Mouse (Mus musculus): ENCODE measurements around the gene Dio2. TPM values are rescaled to one million over a fixed set of nuclear protein-coding genes. Genes with fewer than 3 reads are reported as not detected.

The Dio2 gene
- total and polyA plus RNA-seq, 2 experiments, result 0.09 TPM; not detected in 1

GRCm38 (mm10) chr12:90735447-90735846 is 2.8 kb downstream of the Dio2 start:
- Histone ChIP-seq H3K9ac (ENCODE audit: low read depth, low read length) (no peak overlapping the region), H3K27ac (replicated peaks; ENCODE audit: insufficient read depth, low read depth, low read length) (no peak overlapping the region), H3K4me3 (ENCODE audit: insufficient read depth, low read depth, low read length) (no peak overlapping the region), H3K36me3 (ENCODE audit: control insufficient read depth, insufficient read depth, low read length) (no peaks in the 10 kb centered on the region), H3K79me2 (ENCODE audit: control insufficient read depth, insufficient read depth, low read length) (no peaks in the 10 kb centered on the region), H3K4me1 (ENCODE audit: control insufficient read depth, insufficient read depth, low read length) (no peaks in the 10 kb centered on the region), H3K27me3 (ENCODE audit: control insufficient read depth, insufficient read depth, low read length) (no peaks in the 10 kb centered on the region)
- TF ChIP-seq POLR2A (IDR thresholded peaks at IDR 0.05; ENCODE audit: extremely low read depth, insufficient read depth, low read length), result no peak
- TF ChIP-seq CTCF (IDR thresholded peaks at IDR 0.05; ENCODE audit: low read depth, low read length), result no peak
- no peak for DNase-seq (ENCODE audit: extremely low read depth, low read depth, low spot score)
- 78% methylated on average over 6 of the region's 6 CpGs for WGBS

GRCm38 (mm10) chr12:90734503-90734902 is 3.7 kb downstream of the Dio2 start:
- no peaks in the 10 kb centered on the region for H3K27me3 ChIP-seq (ENCODE audit: control insufficient read depth, insufficient read depth, low read length)
- no peaks in the 10 kb centered on the region for H3K36me3 ChIP-seq (ENCODE audit: control insufficient read depth, insufficient read depth, low read length)
- TF ChIP-seq POLR2A (IDR thresholded peaks at IDR 0.05; ENCODE audit: extremely low read depth, insufficient read depth, low read length) (no peak), CTCF (IDR thresholded peaks at IDR 0.05; ENCODE audit: low read depth, low read length) (no peak)
- H3K4me1 ChIP-seq (ENCODE audit: control insufficient read depth, insufficient read depth, low read length), result no peaks in the 10 kb centered on the region
- H3K9ac ChIP-seq (ENCODE audit: low read depth, low read length), result no peak overlapping the region
- 72% methylated on average over 5 of the region's 5 CpGs for WGBS
- H3K27ac ChIP-seq (replicated peaks; ENCODE audit: insufficient read depth, low read depth, low read length), result no peak overlapping the region
- no peaks in the 10 kb centered on the region for H3K79me2 ChIP-seq (ENCODE audit: control insufficient read depth, insufficient read depth, low read length)
- H3K4me3 ChIP-seq (ENCODE audit: insufficient read depth, low read depth, low read length), result no peak overlapping the region
- DNase-seq (ENCODE audit: extremely low read depth, low read depth, low spot score), result no peak

- no peaks in the 10 kb centered on the region; the same call in 1 of the 2 replicates for H3K27me3 ChIP-seq (ENCODE audit: control insufficient read depth, insufficient read depth, low read length)
- no peak overlapping the region for H3K27ac ChIP-seq (replicated peaks; ENCODE audit: insufficient read depth, low read depth, low read length)
- TF ChIP-seq POLR2A (IDR thresholded peaks at IDR 0.05; ENCODE audit: extremely low read depth, insufficient read depth, low read length) (no peak), CTCF (IDR thresholded peaks at IDR 0.05; ENCODE audit: low read depth, low read length) (no peak)
- DNase-seq (ENCODE audit: extremely low read depth, low read depth, low spot score), result no peak
- no peak overlapping the region for H3K4me3 ChIP-seq (ENCODE audit: insufficient read depth, low read depth, low read length)
- no peaks in the 10 kb centered on the region for H3K36me3 ChIP-seq (ENCODE audit: control insufficient read depth, insufficient read depth, low read length)
- no peaks in the 10 kb centered on the region for H3K4me1 ChIP-seq (ENCODE audit: control insufficient read depth, insufficient read depth, low read length)
- H3K9ac ChIP-seq (ENCODE audit: low read depth, low read length), result no peak overlapping the region
- WGBS, result 86% methylated on average over 6 of the region's 6 CpGs
- no peaks in the 10 kb centered on the region for H3K79me2 ChIP-seq (ENCODE audit: control insufficient read depth, insufficient read depth, low read length)
Measured at GRCm38 (mm10) chr12:90733721-90734120, 4.5 kb downstream of the Dio2 start.

- TF ChIP-seq CTCF (IDR thresholded peaks at IDR 0.05; ENCODE audit: low read depth, low read length) (peak; percentile 81), POLR2A (IDR thresholded peaks at IDR 0.05; ENCODE audit: extremely low read depth, insufficient read depth, low read length) (no peak)
- DNase-seq (ENCODE audit: extremely low read depth, low read depth, low spot score), result peak; percentile 13
- H3K4me1 ChIP-seq (ENCODE audit: control insufficient read depth, insufficient read depth, low read length), result no peaks in the 10 kb centered on the region
- no peak overlapping the region for H3K4me3 ChIP-seq (ENCODE audit: insufficient read depth, low read depth, low read length)
- 37% methylated on average over 10 of the region's 10 CpGs for WGBS
- H3K27me3 ChIP-seq (ENCODE audit: control insufficient read depth, insufficient read depth, low read length), result no peaks in the 10 kb centered on the region; the same call in 1 of the 2 replicates
- H3K79me2 ChIP-seq (ENCODE audit: control insufficient read depth, insufficient read depth, low read length), result no peaks in the 10 kb centered on the region
- no peaks in the 10 kb centered on the region for H3K36me3 ChIP-seq (ENCODE audit: control insufficient read depth, insufficient read depth, low read length)
- no peak overlapping the region for H3K9ac ChIP-seq (ENCODE audit: low read depth, low read length)
- H3K27ac ChIP-seq (replicated peaks; ENCODE audit: insufficient read depth, low read depth, low read length), result no peak overlapping the region
Measured at GRCm38 (mm10) chr12:90729648-90730047, 8.6 kb downstream of the Dio2 start.

GRCm38 (mm10) chr12:90725107-90725506 is 13.1 kb downstream of the Dio2 start:
- no peaks in the 10 kb centered on the region; the same call in 1 of the 2 replicates for H3K27me3 ChIP-seq (ENCODE audit: control insufficient read depth, insufficient read depth, low read length)
- H3K36me3 ChIP-seq (ENCODE audit: control insufficient read depth, insufficient read depth, low read length), result no peaks in the 10 kb centered on the region
- no peak overlapping the region for H3K9ac ChIP-seq (ENCODE audit: low read depth, low read length)
- no peak for TF ChIP-seq CTCF (IDR thresholded peaks at IDR 0.05; ENCODE audit: low read depth, low read length)
- TF ChIP-seq POLR2A (IDR thresholded peaks at IDR 0.05; ENCODE audit: extremely low read depth, insufficient read depth, low read length), result no peak
- DNase-seq (ENCODE audit: extremely low read depth, low read depth, low spot score), result no peak
- H3K4me1 ChIP-seq (ENCODE audit: control insufficient read depth, insufficient read depth, low read length), result no peaks in the 10 kb centered on the region
- 43% methylated on average over 8 of the region's 8 CpGs for WGBS
- H3K79me2 ChIP-seq (ENCODE audit: control insufficient read depth, insufficient read depth, low read length), result no peaks in the 10 kb centered on the region
- H3K27ac ChIP-seq (replicated peaks; ENCODE audit: insufficient read depth, low read depth, low read length), result no peak overlapping the region
- H3K4me3 ChIP-seq (ENCODE audit: insufficient read depth, low read depth, low read length), result no peak overlapping the region

GRCm38 (mm10) chr12:90724644-90725043 is 13.6 kb downstream of the Dio2 start:
- no peak for TF ChIP-seq POLR2A (IDR thresholded peaks at IDR 0.05; ENCODE audit: extremely low read depth, insufficient read depth, low read length)
- no peak for TF ChIP-seq CTCF (IDR thresholded peaks at IDR 0.05; ENCODE audit: low read depth, low read length)
- H3K4me1 ChIP-seq (ENCODE audit: control insufficient read depth, insufficient read depth, low read length), result no peaks in the 10 kb centered on the region
- no peaks in the 10 kb centered on the region; the same call in 1 of the 2 replicates for H3K27me3 ChIP-seq (ENCODE audit: control insufficient read depth, insufficient read depth, low read length)
- H3K79me2 ChIP-seq (ENCODE audit: control insufficient read depth, insufficient read depth, low read length), result no peaks in the 10 kb centered on the region
- H3K27ac ChIP-seq (replicated peaks; ENCODE audit: insufficient read depth, low read depth, low read length), result no peak overlapping the region
- H3K4me3 ChIP-seq (ENCODE audit: insufficient read depth, low read depth, low read length), result no peak overlapping the region
- no peaks in the 10 kb centered on the region for H3K36me3 ChIP-seq (ENCODE audit: control insufficient read depth, insufficient read depth, low read length)
- H3K9ac ChIP-seq (ENCODE audit: low read depth, low read length), result no peak overlapping the region
- WGBS, result 80% methylated on average over 11 of the region's 11 CpGs
- no peak for DNase-seq (ENCODE audit: extremely low read depth, low read depth, low spot score)
